Mouse (Mus musculus) layer of hippocampus, adult 9-11 months (tissue): ENCODE results near the gene Ceacam9.

Source experiments
- DNase-seq: peaks from one replicate; pipeline ENCODE4 v3.0.0; 2022

Ceacam9 gene

GRCm38 (mm10) chr7:16745373-16745772 is 23.6 kb downstream of the Ceacam9 start:
- DNase-seq = no peak

GRCm38 (mm10) chr7:16746093-16746492 is 24.4 kb downstream of the Ceacam9 start:
- peak; percentile 66 for DNase-seq

GRCm38 (mm10) chr7:16747656-16748055 is 25.9 kb downstream of the Ceacam9 start:
- DNase-seq = peak; percentile 70

- peak; percentile 47 for DNase-seq
These were observed 30.3 kb downstream of the Ceacam9 start for GRCm38 (mm10) chr7:16752016-16752415.

- DNase-seq = no peak
These were observed 33.8 kb downstream of the Ceacam9 start for GRCm38 (mm10) chr7:16755362-16756017.

GRCm38 (mm10) chr7:16758872-16759574 is 37.3 kb downstream of the Ceacam9 start:
- no peak for DNase-seq

GRCm38 (mm10) chr7:16760292-16760691 is 38.6 kb downstream of the Ceacam9 start:
- no peak for DNase-seq

GRCm38 (mm10) chr7:16761005-16761481 is 39.3 kb downstream of the Ceacam9 start:
- DNase-seq = no peak

- no peak for DNase-seq
These were observed 39.9 kb downstream of the Ceacam9 start for GRCm38 (mm10) chr7:16761630-16762029.

GRCm38 (mm10) chr7:16763463-16764218 is 41.9 kb downstream of the Ceacam9 start:
- no peak for DNase-seq

- DNase-seq = no peak
These were observed 44.7 kb downstream of the Ceacam9 start for GRCm38 (mm10) chr7:16766443-16766842.
